Mouse (Mus musculus): ENCODE data around the gene Pmis2.

Pmis2 gene

GRCm38 (mm10) chr7:30633762-30634412 is 37.5 kb downstream of the Pmis2 start:
- DNase-seq (ENCODE audit: low spot score), result no peak

- DNase-seq (ENCODE audit: low spot score), result no peak
These were observed 42.4 kb downstream of the Pmis2 start for GRCm38 (mm10) chr7:30629013-30629412.

- no peak for DNase-seq (ENCODE audit: low spot score)
These were observed 44.8 kb downstream of the Pmis2 start for GRCm38 (mm10) chr7:30626647-30627046.

- peak; percentile 81 for DNase-seq (ENCODE audit: low spot score)
These were observed 45.6 kb downstream of the Pmis2 start, which contains the start of gene Cox6b1 for GRCm38 (mm10) chr7:30625530-30626384. TSS of gene Cox6b1 (minus strand) at chr7:30626151.

All from left cerebral cortex, adult 11 months (tissue).